Mouse (Mus musculus): ENCODE measurements around the gene Fbxw21.

GRCm38 (mm10) chr9:109167316-109167715, 5.5 kb upstream of the Fbxw21 start:
- TF ChIP-seq CTCF (IDR thresholded peaks at IDR 0.05) = no peak
- no peak for TF ChIP-seq POLR2A (IDR thresholded peaks at IDR 0.05; ENCODE audit: insufficient read depth, low read depth, low read length)
- no peak for TF ChIP-seq EP300 (IDR thresholded peaks at IDR 0.05; ENCODE audit: insufficient read depth, low read depth, low read length)

Measured in heart, adult 2 months (tissue).